Mouse (Mus musculus) kidney, adult 2 months (tissue): ENCODE results near the gene Phc1. TPM values are rescaled to one million over a fixed set of nuclear protein-coding genes. Genes with fewer than 3 reads are reported as not detected.
"Not testable (repeated sequence)": the region's sequence is repeated elsewhere in the genome, so short reads cannot be mapped to it uniquely, and the experiment has no call there.

ENCODE experiments used
- DNase-seq: peaks from one replicate; pipeline ENCODE4 v3.0.0; 2021
- H3K27ac ChIP-seq: fragments of 200-500 bp; 2 replicates; pipeline ENCODE4 v1.5.1; 2012; ENCODE audit warnings: low read depth, low read length, control low read depth, inconsistent platforms; ENCODE audit not compliant: insufficient read depth
- H3K27me3 ChIP-seq: fragments of 200-500 bp; replicated peaks from 2 replicates; pipeline ENCODE4 v1.6.1; 2012; ENCODE audit warnings: mild to moderate bottlenecking, moderate library complexity, low read length, inconsistent platforms; ENCODE audit not compliant: control insufficient read depth, insufficient read depth
- H3K36me3 ChIP-seq: fragments of 200-500 bp; 2 replicates; pipeline ENCODE4 v1.6.1; 2012; ENCODE audit warnings: mild to moderate bottlenecking, moderate library complexity, low read length, inconsistent platforms; ENCODE audit not compliant: control insufficient read depth, insufficient read depth
- H3K4me1 ChIP-seq: fragments of 200-500 bp; 2 replicates; pipeline ENCODE4 v1.6.1; 2011; ENCODE audit warnings: low read length; ENCODE audit not compliant: control insufficient read depth, insufficient read depth
- H3K4me3 ChIP-seq: fragments of 200-500 bp; 2 replicates; pipeline ENCODE4 v1.5.1; 2011; ENCODE audit warnings: mild to moderate bottlenecking, low read depth, low read length, control low read depth; ENCODE audit not compliant: insufficient read depth
- CTCF ChIP-seq: fragments of 200-500 bp; conservative IDR thresholded peaks from 2 replicates; pipeline ENCODE4 v1.5.1; 2011; ENCODE audit warnings: low read depth, mild to moderate bottlenecking, control low read depth, low read length, moderate library complexity, mixed read lengths; ENCODE audit not compliant: insufficient read depth, insufficient read length
- POLR2A ChIP-seq: fragments of 200-500 bp; IDR thresholded peaks from one replicate; pipeline ENCODE4 v1.6.1; 2011; ENCODE audit warnings: low read depth, low read length, control low read depth
- WGBS: fragments of 180-500 bp; shearing (Covaris S2); methylation state at CpG from one replicate; pipeline ENCODE4 v1.1.7; 2018; 5-methylcytosine and 5-hydroxymethylcytosine counted together
- polyA plus RNA-seq: library from polyadenylated mRNA; depleted of rRNA; stranded (reverse); fragments of >200 nt; gene quantifications from 2 replicates; pipeline ENCODE4 v1.2.3, GENCODE M21; 2012; rRNA removed

Gene Phc1
- polyA plus RNA-seq: 27.4 and 39.1 TPM in 2 replicates

GRCm38 (mm10) chr6:122340349-122341000 lies at the start of gene Phc1:
Gene Phc1, minus strand, starts transcription at chr6:122340561.
- Histone ChIP-seq H3K4me3 (peak within 1 kb of the TSS; percentile 99), H3K27me3 (no peaks in the 10 kb centered on the region), H3K27ac (peak within 1 kb of the TSS; percentile 54), H3K36me3 (no peaks in the 10 kb centered on the region), H3K4me1 (peaks cover 10% of the 10 kb centered on the region; the same call in 1 of the 2 replicates)
- DNase-seq: peak; percentile 30
- 2% methylated on average over 17 of the region's 17 CpGs for WGBS
- TF ChIP-seq POLR2A: no peak
- TF ChIP-seq CTCF: no peak

GRCm38 (mm10) chr6:122389986-122390385 lies 49.6 kb upstream of the Phc1 start:
- WGBS: 72% methylated on average over 3 of the region's 3 CpGs
- H3K4me3 ChIP-seq, H3K27me3 ChIP-seq, DNase-seq, H3K4me1 ChIP-seq, H3K27ac ChIP-seq, H3K36me3 ChIP-seq: not testable (repeated sequence)

DNA sequence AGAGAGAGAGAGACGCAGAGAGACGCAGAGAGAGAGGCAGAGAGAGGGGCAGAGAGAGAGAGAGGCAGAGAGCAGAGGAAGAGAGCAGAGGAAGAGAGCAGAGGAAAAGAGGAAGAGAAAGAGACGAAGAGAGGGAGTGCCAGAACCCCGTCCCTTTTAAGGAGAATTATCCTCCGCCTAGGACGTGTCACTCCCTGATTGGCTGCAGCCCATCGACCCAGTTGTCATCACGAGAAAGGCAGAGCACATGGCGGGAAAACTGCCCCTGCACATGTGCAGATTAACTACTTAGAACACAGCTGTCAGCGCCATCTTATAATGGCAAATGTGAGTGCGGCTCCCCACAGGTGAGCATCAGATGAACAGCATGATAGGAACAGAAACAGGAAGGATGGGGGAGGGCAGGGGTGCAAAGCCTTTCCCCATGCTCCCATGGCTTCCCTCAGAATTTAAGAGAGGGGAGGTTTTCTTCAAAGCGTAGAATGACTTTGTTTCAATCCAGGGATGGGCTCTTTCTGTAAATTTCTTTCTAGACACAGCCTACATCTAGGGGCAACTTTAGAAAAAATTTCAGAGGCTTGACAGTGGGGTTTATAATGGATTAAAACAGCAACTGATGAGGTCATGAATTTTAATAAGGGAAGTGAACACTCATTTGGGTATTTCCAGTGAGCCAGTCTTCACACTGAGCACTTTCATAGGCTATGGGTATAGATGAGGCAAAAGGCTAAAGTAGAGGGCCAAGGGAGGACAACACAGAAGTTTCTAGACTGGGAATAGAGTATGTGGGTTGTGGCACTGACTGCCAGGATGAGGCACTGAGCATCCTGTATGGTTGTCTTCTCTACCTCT lies 47.0 kb upstream of the Phc1 start:
- H3K4me3 ChIP-seq, H3K27me3 ChIP-seq: not testable (repeated sequence)
- 80% methylated on average over 12 of the region's 12 CpGs for WGBS

GRCm38 (mm10) chr6:122385724-122386123 lies 45.4 kb upstream of the Phc1 start:
- TF ChIP-seq POLR2A (no peak), CTCF (no peak)
- no peak for DNase-seq
- Histone ChIP-seq H3K36me3 (no peaks in the 10 kb centered on the region), H3K27ac (no peak overlapping the region), H3K4me1 (no peaks in the 10 kb centered on the region), H3K4me3 (no peak overlapping the region), H3K27me3 (no peaks in the 10 kb centered on the region)
- 53% methylated on average over 5 of the region's 5 CpGs for WGBS

More for the DNA sequence above, 47.0 kb upstream of the Phc1 start:
- not testable (repeated sequence) for H3K36me3 ChIP-seq, H3K27ac ChIP-seq, DNase-seq, H3K4me1 ChIP-seq

- H3K27ac ChIP-seq: no peak overlapping the region
- no peak for TF ChIP-seq POLR2A
- TF ChIP-seq CTCF: no peak
- DNase-seq: no peak
- no peaks in the 10 kb centered on the region for H3K4me1 ChIP-seq
- H3K4me3 ChIP-seq: no peak overlapping the region
- H3K36me3 ChIP-seq: no peaks in the 10 kb centered on the region
- H3K27me3 ChIP-seq: no peaks in the 10 kb centered on the region
- WGBS: 86% methylated on average over 13 of the region's 13 CpGs
Observed at GRCm38 (mm10) chr6:122384886-122385285, 44.5 kb upstream of the Phc1 start.

DNA sequence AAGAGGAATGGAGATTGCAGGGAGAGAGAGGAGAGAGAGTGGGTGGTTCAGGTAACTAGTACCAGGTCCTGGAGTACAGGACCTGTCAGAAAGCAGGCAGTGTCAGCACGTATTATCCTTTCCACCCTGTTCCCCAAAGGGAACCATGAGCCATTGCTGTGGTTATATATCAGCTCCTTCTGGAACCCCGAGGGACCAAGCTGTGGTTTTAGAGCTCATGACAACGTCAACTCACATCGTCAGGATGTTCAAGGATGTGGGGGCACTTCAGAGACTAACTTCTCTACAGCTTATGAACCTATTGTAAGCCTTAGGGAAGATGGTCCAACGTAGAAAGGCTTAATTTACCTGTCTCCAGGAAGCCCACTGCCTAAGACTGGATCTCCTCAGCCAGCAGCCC lies 42.9 kb upstream of the Phc1 start:
- Histone ChIP-seq H3K27ac (no peak overlapping the region), H3K27me3 (no peaks in the 10 kb centered on the region), H3K4me1 (no peaks in the 10 kb centered on the region), H3K36me3 (no peaks in the 10 kb centered on the region), H3K4me3 (no peak overlapping the region)
- no peak for TF ChIP-seq POLR2A
- no peak for TF ChIP-seq CTCF
- no peak for DNase-seq
- 74% methylated on average over 5 of the region's 5 CpGs for WGBS

DNA sequence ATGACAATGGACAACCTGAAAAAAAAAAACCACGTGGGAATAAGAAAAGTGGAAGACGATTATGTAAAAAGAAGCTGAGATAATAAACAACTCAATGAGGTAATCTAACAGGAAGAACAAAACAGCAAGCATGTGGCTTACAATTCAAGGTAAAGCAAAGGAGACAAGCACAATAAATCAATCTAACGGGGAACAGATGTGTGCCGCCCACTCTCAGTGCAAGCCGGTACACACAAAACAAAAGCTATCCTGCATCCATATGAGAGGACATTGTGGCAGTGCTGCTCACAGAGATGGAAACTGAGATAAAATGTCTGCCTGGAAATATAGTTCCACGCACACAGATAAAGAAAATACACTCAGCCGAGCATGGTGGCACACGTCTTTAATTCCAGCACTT lies 41.7 kb upstream of the Phc1 start:
- 64% methylated on average over 8 of the region's 8 CpGs for WGBS
- Histone ChIP-seq H3K4me1 (no peaks in the 10 kb centered on the region), H3K36me3 (no peaks in the 10 kb centered on the region), H3K4me3 (no peak overlapping the region), H3K27ac (no peak overlapping the region), H3K27me3 (no peaks in the 10 kb centered on the region)
- no peak for DNase-seq
- TF ChIP-seq CTCF (no peak), POLR2A (no peak)
